Mouse (Mus musculus) C2C12 (cell line): ENCODE measurements at regions not wholly inside any gene's neighbourhood (a gene's known extent, or its start where the extent isn't known, plus 50 kb on each side); places are given as distances from the start of the nearest gene placed in this dataset.

Experiments
- H3K27me3 ChIP-seq: one replicate; pipeline ENCODE4 v1.6.1; 2011; ENCODE audit not compliant: control insufficient read depth, insufficient read depth, insufficient read length
- H3K36me3 ChIP-seq: one replicate; pipeline ENCODE4 v1.6.1; 2011; ENCODE audit not compliant: control insufficient read depth, insufficient read depth
- H3K4me3 ChIP-seq: one replicate; pipeline ENCODE4 v1.5.1; 2011; ENCODE audit warnings: mild to moderate bottlenecking, control low read depth; ENCODE audit not compliant: poor library complexity, insufficient read depth, severe bottlenecking
- H3K79me2 ChIP-seq: one replicate; pipeline ENCODE4 v1.6.1; 2011; ENCODE audit not compliant: control insufficient read depth, insufficient read depth
- H3K79me3 ChIP-seq: one replicate; pipeline ENCODE4 v1.6.1; 2011; ENCODE audit warnings: low read depth, control low read depth
- H3ac ChIP-seq: one replicate; pipeline ENCODE3; 2011; ENCODE audit warnings: low read depth; ENCODE audit not compliant: control insufficient read depth, insufficient read length
- CEBPB ChIP-seq: IDR thresholded peaks from one replicate; pipeline ENCODE4 v1.6.1; 2011; ENCODE audit warnings: low read depth, mild to moderate bottlenecking, control low read depth, moderate library complexity
- CTCF ChIP-seq: IDR thresholded peaks from one replicate; pipeline ENCODE4 v1.5.1; 2011; ENCODE audit not compliant: control insufficient read depth, insufficient read depth, insufficient read length
- FOSL1 ChIP-seq: IDR thresholded peaks from one replicate; pipeline ENCODE4 v1.8.0; 2011; ENCODE audit warnings: mild to moderate bottlenecking, low read length; ENCODE audit not compliant: poor library complexity, insufficient read depth, severe bottlenecking
- MAX ChIP-seq: IDR thresholded peaks from one replicate; pipeline ENCODE4 v1.6.1; 2011; ENCODE audit warnings: mild to moderate bottlenecking, control low read depth
- MYOD1 ChIP-seq: IDR thresholded peaks from one replicate; pipeline ENCODE4 v1.6.1; 2011; ENCODE audit warnings: low read depth; ENCODE audit not compliant: control insufficient read depth, insufficient read length
- MYOG ChIP-seq: IDR thresholded peaks from one replicate; pipeline ENCODE4 v1.6.1; 2011; ENCODE audit not compliant: control insufficient read depth, insufficient read length; ENCODE audit errors: extremely low read depth
- USF1 ChIP-seq: IDR thresholded peaks from one replicate; pipeline ENCODE4 v1.6.1; 2011; ENCODE audit warnings: low read depth, mild to moderate bottlenecking, control low read depth, moderate library complexity

GRCm38 (mm10) chr3:21939738-21940137, 136.7 kb upstream of the Tbl1xr1 start:
- H3K36me3 ChIP-seq = no peaks in the 10 kb centered on the region
- H3K4me3 ChIP-seq = no peak overlapping the region
- no peaks in the 10 kb centered on the region for H3K27me3 ChIP-seq
- no peak for TF ChIP-seq FOSL1
- no peak for TF ChIP-seq MYOD1
- no peak for TF ChIP-seq CTCF
- no peak for TF ChIP-seq CEBPB
- no peak for TF ChIP-seq MAX
- no peak for TF ChIP-seq MYOG
- TF ChIP-seq USF1 = no peak
- H3K79me3 ChIP-seq = no peaks in the 10 kb centered on the region
- no peaks in the 10 kb centered on the region for H3K79me2 ChIP-seq
- no peak overlapping the region for H3ac ChIP-seq

GRCm38 (mm10) chr3:21941596-21941995, 134.9 kb upstream of the Tbl1xr1 start:
- TF ChIP-seq CEBPB (no peak), FOSL1 (no peak), MAX (no peak), CTCF (no peak), USF1 (no peak), MYOD1 (no peak), MYOG (no peak)
- H3K36me3 ChIP-seq = no peaks in the 10 kb centered on the region

GRCm38 (mm10) chr3:21942912-21943311, 133.5 kb upstream of the Tbl1xr1 start:
- Histone ChIP-seq H3ac (no peak overlapping the region), H3K27me3 (no peaks in the 10 kb centered on the region), H3K4me3 (no peak overlapping the region), H3K79me2 (no peaks in the 10 kb centered on the region), H3K79me3 (no peaks in the 10 kb centered on the region), H3K36me3 (no peaks in the 10 kb centered on the region)
- TF ChIP-seq MAX = no peak
- TF ChIP-seq FOSL1 = no peak
- no peak for TF ChIP-seq USF1
- no peak for TF ChIP-seq CEBPB
- no peak for TF ChIP-seq MYOG
- TF ChIP-seq MYOD1 = no peak
- TF ChIP-seq CTCF = no peak

More at GRCm38 (mm10) chr3:21941596-21941995, 134.9 kb upstream of the Tbl1xr1 start:
- H3ac ChIP-seq = no peak overlapping the region
- no peaks in the 10 kb centered on the region for H3K79me3 ChIP-seq
- H3K27me3 ChIP-seq = no peaks in the 10 kb centered on the region
- H3K79me2 ChIP-seq = no peaks in the 10 kb centered on the region
- no peak overlapping the region for H3K4me3 ChIP-seq

GRCm38 (mm10) chr3:21945775-21946174, 130.7 kb upstream of the Tbl1xr1 start:
- TF ChIP-seq USF1 (no peak), FOSL1 (no peak), MYOD1 (no peak), MYOG (no peak), MAX (no peak), CTCF (no peak), CEBPB (no peak)
- Histone ChIP-seq H3ac (no peak overlapping the region), H3K36me3 (no peaks in the 10 kb centered on the region), H3K4me3 (no peak overlapping the region), H3K79me3 (no peaks in the 10 kb centered on the region), H3K27me3 (no peaks in the 10 kb centered on the region), H3K79me2 (no peaks in the 10 kb centered on the region)

GRCm38 (mm10) chr3:21947320-21948073, 129.0 kb upstream of the Tbl1xr1 start:
- no peak overlapping the region for H3K4me3 ChIP-seq
- H3ac ChIP-seq = no peak overlapping the region
- no peaks in the 10 kb centered on the region for H3K79me3 ChIP-seq
- H3K79me2 ChIP-seq = no peaks in the 10 kb centered on the region
- no peaks in the 10 kb centered on the region for H3K27me3 ChIP-seq
- TF ChIP-seq USF1 = no peak
- TF ChIP-seq MAX = no peak
- TF ChIP-seq FOSL1 = no peak
- TF ChIP-seq CTCF = no peak
- TF ChIP-seq CEBPB = no peak
- no peak for TF ChIP-seq MYOG
- no peak for TF ChIP-seq MYOD1
- no peaks in the 10 kb centered on the region for H3K36me3 ChIP-seq
